Mouse (Mus musculus): ENCODE data around the gene Cacna1a.
A peak's percentile ranks its signal among the peaks of the same experiment; 100 is the strongest.

Gene Cacna1a

GRCm38 (mm10) chr8:84637946-84638554, 249.8 kb downstream of the Cacna1a start:
- DNase-seq (ENCODE audit: low read depth, low spot score), result no peak

GRCm38 (mm10) chr8:84638555-84639161, 250.4 kb downstream of the Cacna1a start:
- DNase-seq (ENCODE audit: low read depth, low spot score), result no peak

GRCm38 (mm10) chr8:84639162-84640009, 251.1 kb downstream of the Cacna1a start:
- DNase-seq (ENCODE audit: low read depth, low spot score), result peak; percentile 95

GRCm38 (mm10) chr8:84640010-84640588, 251.9 kb downstream of the Cacna1a start:
- no peak for DNase-seq (ENCODE audit: low read depth, low spot score)

GRCm38 (mm10) chr8:84640617-84641294, 252.5 kb downstream of the Cacna1a start:
- no peak for DNase-seq (ENCODE audit: low read depth, low spot score)

- no peak for DNase-seq (ENCODE audit: low read depth, low spot score)
Measured at GRCm38 (mm10) chr8:84641578-84642361, 253.5 kb downstream of the Cacna1a start.

GRCm38 (mm10) chr8:84643019-84643418, 254.8 kb downstream of the Cacna1a start:
- no peak for DNase-seq (ENCODE audit: low read depth, low spot score)

GRCm38 (mm10) chr8:84646800-84647199, 258.6 kb downstream of the Cacna1a start:
- no peak for DNase-seq (ENCODE audit: low read depth, low spot score)

- no peak for DNase-seq (ENCODE audit: low read depth, low spot score)
Measured at GRCm38 (mm10) chr8:84647461-84647901, 259.2 kb downstream of the Cacna1a start.

- no peak for DNase-seq (ENCODE audit: low read depth, low spot score)
Measured at GRCm38 (mm10) chr8:84650213-84650612, 262.0 kb downstream of the Cacna1a start.

- no peak for DNase-seq (ENCODE audit: low read depth, low spot score)
Measured at GRCm38 (mm10) chr8:84653092-84653631, 264.9 kb downstream of the Cacna1a start.

- DNase-seq (ENCODE audit: low read depth, low spot score), result no peak
Measured at GRCm38 (mm10) chr8:84654597-84654996, 266.4 kb downstream of the Cacna1a start.

- DNase-seq (ENCODE audit: low read depth, low spot score), result peak; percentile 81
Measured at GRCm38 (mm10) chr8:84655336-84656190, 267.3 kb downstream of the Cacna1a start.

GRCm38 (mm10) chr8:84656191-84656525, 267.9 kb downstream of the Cacna1a start:
- peak; percentile 83 for DNase-seq (ENCODE audit: low read depth, low spot score)

GRCm38 (mm10) chr8:84656641-84657126, 268.4 kb downstream of the Cacna1a start:
- no peak for DNase-seq (ENCODE audit: low read depth, low spot score)

GRCm38 (mm10) chr8:84657203-84657602, 269.0 kb downstream of the Cacna1a start:
- DNase-seq (ENCODE audit: low read depth, low spot score), result no peak

- no peak for DNase-seq (ENCODE audit: low read depth, low spot score)
Measured at GRCm38 (mm10) chr8:84657680-84658079, 269.4 kb downstream of the Cacna1a start.

GRCm38 (mm10) chr8:84658951-84659350, 270.7 kb downstream of the Cacna1a start:
- DNase-seq (ENCODE audit: low read depth, low spot score), result no peak

Data from embryo, embryonic 11.5 days (tissue).